Mouse (Mus musculus): Measurements from ENCODE around the gene Fam189b.
A peak's percentile ranks its signal among the peaks of the same experiment; 100 is the strongest.
"Not testable (repeated sequence)": the region's sequence is repeated elsewhere in the genome, so short reads cannot be mapped to it uniquely, and the experiment has no call there.

The Fam189b gene

GRCm38 (mm10) chr3:89206695-89207094 lies 23.8 kb downstream of the Fam189b start:
- DNase-seq, result no peak

- DNase-seq, result no peak
Observed at GRCm38 (mm10) chr3:89208075-89208657, 25.2 kb downstream of the Fam189b start.

GRCm38 (mm10) chr3:89208736-89209135 lies 25.8 kb downstream of the Fam189b start:
- no peak for DNase-seq

DNA sequence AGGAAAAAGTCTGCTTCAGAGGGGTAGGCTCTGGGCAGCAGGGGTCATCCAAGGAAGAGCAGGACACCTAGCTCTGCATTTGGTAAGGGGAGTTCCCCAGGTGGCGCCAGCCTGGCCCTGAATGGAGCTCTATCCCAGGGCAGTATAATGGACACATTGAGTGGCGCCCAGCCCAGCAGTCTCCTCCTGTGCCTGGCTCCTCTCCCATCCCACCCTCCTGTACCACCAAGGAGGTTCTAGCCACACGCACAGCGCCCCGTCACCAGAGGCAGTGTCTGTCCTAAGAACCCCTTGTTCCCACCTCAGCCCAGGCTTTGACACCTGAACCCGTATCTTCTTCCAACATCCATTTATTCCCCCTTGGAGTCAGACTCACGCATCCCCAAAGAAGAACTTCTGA lies 26.8 kb downstream of the Fam189b start:
- no peak for DNase-seq

DNA sequence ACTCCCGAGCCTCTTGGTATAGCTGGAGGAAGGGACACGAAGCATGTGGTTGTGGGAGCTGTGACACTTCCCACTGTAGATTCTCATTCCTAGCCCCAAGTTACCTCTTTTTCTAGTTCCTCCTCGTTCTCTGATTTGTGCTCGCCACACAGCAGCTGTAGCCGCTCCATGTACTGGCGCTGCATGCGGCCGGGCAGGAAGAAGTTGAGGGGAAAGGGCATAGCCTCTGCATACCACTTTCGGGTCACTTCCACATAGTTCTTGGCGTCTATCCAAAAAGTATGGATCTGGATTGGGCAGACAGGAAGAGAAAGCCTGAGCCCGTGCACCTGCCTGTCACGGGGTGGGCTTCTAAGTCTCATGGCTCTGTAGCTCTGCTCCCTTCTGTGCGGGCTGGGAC lies 27.2 kb downstream of the Fam189b start:
- no peak for DNase-seq

GRCm38 (mm10) chr3:89210731-89211130 lies 27.8 kb downstream of the Fam189b start:
- DNase-seq, result no peak

- peak; percentile 93 for DNase-seq
Observed at GRCm38 (mm10) chr3:89213803-89214530, 31.0 kb downstream of the Fam189b start.

DNA sequence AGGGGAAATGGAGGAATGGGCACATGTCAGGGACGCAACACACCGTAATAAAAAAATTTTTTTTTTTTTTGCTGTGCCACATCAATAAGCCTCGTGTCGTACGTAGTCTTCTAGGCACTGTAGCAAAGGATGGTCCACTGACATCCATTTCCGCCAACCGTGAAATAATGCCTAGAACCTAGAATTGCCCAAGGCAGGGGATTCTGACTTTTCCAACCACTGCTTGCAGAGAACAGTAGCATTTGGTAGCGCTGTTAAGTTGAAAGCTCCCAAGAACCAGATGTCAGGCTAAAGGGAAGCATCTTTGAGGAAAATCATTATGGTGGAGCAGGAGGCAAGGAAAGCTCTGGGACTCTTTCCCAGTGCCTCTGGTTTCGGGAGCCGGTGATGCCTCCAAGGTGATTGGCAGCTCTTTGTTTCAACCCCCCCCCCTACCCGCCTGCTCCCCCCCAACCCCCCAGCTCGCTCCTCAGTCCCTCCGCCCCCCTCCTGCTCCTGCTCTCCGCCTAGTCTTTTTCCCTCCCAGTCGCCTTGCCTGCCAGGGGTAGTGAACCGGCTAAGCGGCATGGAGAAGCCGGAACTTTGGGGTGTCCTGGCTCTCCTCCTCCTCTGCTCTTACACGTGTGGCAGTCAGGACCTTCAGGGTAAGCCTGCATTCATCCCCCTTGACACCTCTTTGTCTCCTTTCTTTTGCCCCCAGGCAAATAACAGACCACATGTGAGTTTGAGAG lies 31.9 kb downstream of the Fam189b start, which contains the start of gene Thbs3:
TSS of gene Thbs3 (plus strand) at position 500 of the 731 bp plus-strand sequence.
- DNase-seq, result no peak

DNA sequence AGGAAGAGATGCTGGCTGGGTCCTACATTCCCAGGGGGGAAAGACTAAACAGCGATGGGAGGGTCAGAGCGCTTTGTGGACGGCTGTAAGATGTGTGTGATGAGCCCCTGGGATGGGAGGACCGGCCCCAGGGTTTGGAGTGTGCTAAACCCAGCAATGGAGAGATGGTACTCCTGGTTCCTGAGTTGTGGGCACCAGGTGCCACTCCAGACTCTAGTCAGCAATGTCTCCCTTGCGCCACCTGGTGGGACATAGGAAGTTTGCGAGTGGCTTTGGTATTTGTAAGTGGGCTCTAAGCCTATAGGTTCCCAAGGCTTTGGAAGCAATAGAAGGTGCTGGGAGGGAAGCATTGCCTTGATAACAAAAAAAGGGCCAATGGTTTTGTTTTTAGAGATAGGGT lies 32.9 kb downstream of the Fam189b start:
- DNase-seq, result peak; percentile 89

- DNase-seq, result not testable (repeated sequence)
Observed at GRCm38 (mm10) chr3:89216407-89216806, 33.5 kb downstream of the Fam189b start.

- no peak for DNase-seq
Observed at GRCm38 (mm10) chr3:89218271-89218670, 35.3 kb downstream of the Fam189b start.

- DNase-seq, result no peak
Observed at GRCm38 (mm10) chr3:89219546-89219945, 36.6 kb downstream of the Fam189b start.

- DNase-seq, result no peak
Observed at GRCm38 (mm10) chr3:89221167-89221566, 38.2 kb downstream of the Fam189b start.

DNA sequence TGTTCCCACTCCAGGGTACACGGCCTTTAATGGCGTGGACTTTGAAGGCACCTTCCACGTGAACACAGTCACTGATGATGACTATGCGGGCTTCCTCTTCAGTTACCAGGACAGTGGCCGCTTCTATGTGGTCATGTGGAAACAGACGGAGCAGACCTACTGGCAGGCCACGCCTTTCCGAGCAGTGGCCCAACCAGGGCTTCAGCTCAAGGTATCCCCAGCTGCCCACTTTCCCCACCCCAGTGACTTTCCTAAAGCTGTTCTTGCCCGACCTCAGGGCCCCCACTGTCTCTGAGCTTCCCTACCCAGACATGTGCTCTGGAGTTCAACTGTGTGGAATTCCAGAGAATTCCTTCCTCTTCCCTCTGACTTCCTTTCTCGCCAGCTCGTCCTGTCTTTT lies 41.9 kb downstream of the Fam189b start:
- DNase-seq, result no peak

GRCm38 (mm10) chr3:89225321-89225815 lies 42.4 kb downstream of the Fam189b start:
- DNase-seq, result no peak

DNA sequence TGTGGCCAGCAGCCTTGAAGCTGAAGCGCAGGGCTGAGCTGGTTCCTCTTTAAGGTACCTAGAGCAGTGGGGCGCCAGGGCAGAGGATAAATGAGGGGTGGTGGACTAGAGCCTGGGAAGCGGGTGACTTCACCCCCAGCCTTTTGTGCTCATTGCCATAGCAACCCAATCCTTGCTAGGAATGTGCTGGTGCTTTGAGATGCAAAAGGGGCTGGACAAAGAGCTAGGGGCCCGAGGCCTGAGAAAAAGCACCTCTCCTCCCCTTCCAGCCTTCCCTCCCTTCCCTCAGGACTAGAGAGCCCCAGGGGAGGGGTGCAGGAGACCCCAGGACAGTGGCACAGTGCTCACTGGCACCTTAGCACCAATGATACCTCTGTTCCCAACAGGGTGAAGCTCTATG lies 43.0 kb downstream of the Fam189b start:
- no peak for DNase-seq

DNA sequence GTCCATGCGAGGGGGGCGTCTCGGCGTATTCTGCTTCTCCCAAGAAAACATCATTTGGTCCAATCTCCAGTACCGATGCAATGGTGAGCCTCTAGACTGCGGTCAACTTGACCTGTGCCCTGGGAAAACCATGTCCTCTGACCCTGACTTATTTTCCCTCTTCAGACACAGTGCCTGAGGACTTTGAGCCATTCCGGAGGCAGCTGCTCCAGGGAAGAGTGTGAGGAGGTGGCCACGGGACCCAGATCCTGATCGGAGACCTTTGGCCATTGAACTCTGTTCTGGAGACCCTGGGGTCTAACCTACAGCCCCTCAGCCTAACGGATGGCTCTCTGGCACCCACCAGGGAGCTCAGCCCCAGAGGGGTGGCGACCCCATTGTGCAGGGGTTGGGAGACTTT lies 43.4 kb downstream of the Fam189b start:
- no peak for DNase-seq

GRCm38 (mm10) chr3:89226900-89227299 lies 44.0 kb downstream of the Fam189b start, which contains the start of gene Mtx1:
Mtx1 (minus strand) TSS chr3:89227088.
- DNase-seq, result no peak

GRCm38 (mm10) chr3:89227307-89228179 lies 44.6 kb downstream of the Fam189b start:
- DNase-seq, result peak; percentile 90

DNA sequence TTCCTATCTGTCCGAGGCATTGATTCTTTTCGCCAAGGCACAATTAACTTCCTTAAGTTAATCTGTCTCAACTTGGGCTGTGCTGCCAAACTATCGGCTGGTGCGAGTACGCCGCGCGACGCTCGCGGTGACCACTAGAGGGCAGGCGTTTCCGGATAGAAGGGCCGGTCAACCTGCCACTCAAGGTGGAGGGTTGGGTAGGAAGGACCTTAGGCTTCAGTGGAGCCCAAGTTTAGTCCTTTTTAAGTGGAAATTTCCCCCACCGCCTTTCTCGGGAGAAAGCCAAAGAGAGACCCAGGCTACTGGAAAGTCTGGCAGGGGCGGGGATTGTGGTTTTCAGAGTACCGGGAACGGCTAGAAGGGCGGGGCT lies 45.2 kb downstream of the Fam189b start:
- DNase-seq, result peak; percentile 94

- peak; percentile 59 for DNase-seq
Observed at GRCm38 (mm10) chr3:89228836-89229235, 45.9 kb downstream of the Fam189b start, which contains the start of gene Muc1. Muc1 (plus strand) TSS chr3:89229057.

DNA sequence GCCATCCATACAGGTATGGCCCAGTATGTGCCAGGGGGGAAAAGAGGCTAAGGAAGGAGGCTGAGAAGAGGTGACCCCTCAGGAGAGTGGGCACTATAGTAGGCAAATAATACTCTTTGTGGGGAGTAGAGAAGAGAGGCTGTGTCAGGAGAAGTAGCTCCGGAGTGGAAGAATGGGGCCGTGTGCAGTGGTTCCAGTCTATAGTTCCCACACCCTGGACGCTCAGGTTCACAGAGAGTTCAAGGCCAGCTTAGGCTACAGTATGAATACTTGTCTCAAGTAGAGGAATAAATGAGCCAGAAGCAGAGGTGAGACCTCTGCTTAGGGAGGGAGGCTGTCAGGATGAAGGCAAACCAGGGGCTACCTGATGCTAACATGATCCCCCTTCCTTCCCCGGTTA lies 46.3 kb downstream of the Fam189b start:
- DNase-seq, result no peak

DNA sequence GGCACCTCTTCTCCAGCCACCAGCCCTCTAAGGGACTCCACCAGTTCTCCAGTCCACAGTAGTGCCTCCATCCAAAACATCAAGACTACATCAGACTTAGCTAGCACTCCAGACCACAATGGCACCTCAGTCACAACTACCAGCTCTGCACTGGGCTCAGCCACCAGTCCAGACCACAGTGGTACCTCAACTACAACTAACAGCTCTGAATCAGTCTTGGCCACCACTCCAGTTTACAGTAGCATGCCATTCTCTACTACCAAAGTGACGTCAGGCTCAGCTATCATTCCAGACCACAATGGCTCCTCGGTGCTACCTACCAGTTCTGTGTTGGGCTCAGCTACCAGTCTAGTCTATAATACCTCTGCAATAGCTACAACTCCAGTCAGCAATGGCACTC lies 47.6 kb downstream of the Fam189b start:
- no peak for DNase-seq

Data from lung, postnatal 14 days (tissue).